In genomic region chr10:61025061-61025460, GRCm38 (mm10) we compare ENCODE assay signal across 12 mouse cellular contexts.
DNase-seq lines count a peak whose midpoint lies in the region.
"Had no signal": no experiment of that assay in that cellular context is flagged by ENCODE, and none has a peak within 500 bp of the region (broad histone marks: within the 10 kb centered on the region; RNA-seq: fewer than 3 reads in every experiment).

No protein-coding gene starts in this region.

- DNase-seq in cerebellum, adult 11 months = peak; percentile 10
- DNase-seq in cerebellum, postnatal 4 days (ENCODE audit: low spot score in 2 of 2) = no peak
- peak; percentile 27 for DNase-seq in brain, adult 2 months (ENCODE audit: low read depth, low spot score)
- peak; percentile 38 for DNase-seq in cerebellum, adult 9-10 months
- DNase-seq in cerebellum, postnatal 25 days = peak; percentile 55 to 68
- DNase-seq in adrenal gland, postnatal 14 days = no peak
- DNase-seq in ovary, postnatal 10 days (ENCODE audit: low spot score) = no peak
- DNase-seq: adrenal gland, postnatal 10 days; B cell, adult 2 months; forebrain, postnatal 0 days; gastrocnemius, postnatal 14 days; heart, adult 2 months had no signal

Comparison
In these comparisons a context has a peak if more than half of its experiments do, and no peak if none do; other contexts are left out.
1. DNase-seq: peak in cerebellum, adult 11 months (single experiment), brain, adult 2 months (single experiment), cerebellum, adult 9-10 months (single experiment) and cerebellum, postnatal 25 days (2 of 2); none in cerebellum, postnatal 4 days (0 of 2), adrenal gland, postnatal 14 days (single experiment) and ovary, postnatal 10 days (single experiment).